Mouse (Mus musculus) forebrain, embryonic 13.5 days (tissue): Measurements from ENCODE around the gene Exoc4. TPM values are rescaled to one million over a fixed set of nuclear protein-coding genes. Genes with fewer than 3 reads are reported as not detected.

Experiments
- ATAC-seq: fragments of 200-750 bp; cut with Nextera tagmentation; 2 replicates; pipeline ENCODE4 v1.8.0; 2017
- H3K27ac ChIP-seq: fragments of 300-500 bp; sonication (generic); 2 replicates; pipeline ENCODE4 v1.5.1; 2015; ENCODE audit warnings: inconsistent platforms, mild to moderate bottlenecking, moderate library complexity
- H3K27me3 ChIP-seq: fragments of 300-500 bp; sonication (generic); 2 replicates; pipeline ENCODE4 v1.6.1; 2015; ENCODE audit warnings: mild to moderate bottlenecking, inconsistent platforms
- H3K36me3 ChIP-seq: fragments of 300-500 bp; sonication (generic); 2 replicates; pipeline ENCODE4 v1.6.1; 2015; ENCODE audit warnings: mild to moderate bottlenecking, inconsistent platforms; ENCODE audit not compliant: poor library complexity, severe bottlenecking
- H3K4me1 ChIP-seq: fragments of 300-500 bp; sonication (generic); 2 replicates; pipeline ENCODE4 v1.6.1; 2015; ENCODE audit warnings: inconsistent platforms
- H3K4me2 ChIP-seq: fragments of 300-500 bp; sonication (generic); 2 replicates; pipeline ENCODE4 v1.6.1; 2015; ENCODE audit warnings: inconsistent platforms, mild to moderate bottlenecking, moderate library complexity
- H3K4me3 ChIP-seq: fragments of 300-500 bp; sonication (generic); 2 replicates; pipeline ENCODE4 v1.5.1; 2015; ENCODE audit warnings: mild to moderate bottlenecking, inconsistent platforms
- H3K9ac ChIP-seq: fragments of 300-500 bp; sonication (generic); 2 replicates; pipeline ENCODE4 v1.6.1; 2015; ENCODE audit warnings: mild to moderate bottlenecking, inconsistent platforms
- H3K9me3 ChIP-seq: fragments of 300-500 bp; sonication (generic); replicated peaks from 2 replicates; pipeline ENCODE4 v1.6.1; 2016; ENCODE audit warnings: inconsistent platforms
- WGBS: fragments of 180-500 bp; shearing (Covaris S2); methylation state at CpG from one replicate; pipeline ENCODE4 v1.1.7; 2015; 5-methylcytosine and 5-hydroxymethylcytosine counted together
- polyA plus RNA-seq: library from polyadenylated mRNA; unstranded; fragments of >200 nt; fragmentation: Nextera tagmentation; extraction: Ambion mirVana; gene quantifications from 2 replicates; pipeline ENCODE4 v1.2.1, GENCODE M21; 2015

The Exoc4 gene
- 56.6 and 57.7 TPM in 2 replicates for polyA plus RNA-seq

- no peaks in the 10 kb centered on the region for H3K9me3 ChIP-seq
- peak within 1 kb of the TSS; percentile 97 for H3K4me3 ChIP-seq
- no peaks in the 10 kb centered on the region for H3K36me3 ChIP-seq
- peak within 1 kb of the TSS; percentile 91 for H3K9ac ChIP-seq
- H3K4me1 ChIP-seq, result peaks cover 33% of the 10 kb centered on the region
- peak within 1 kb of the TSS; percentile 53 for H3K27ac ChIP-seq
- H3K4me2 ChIP-seq, result peak within 1 kb of the TSS; percentile 81
- ATAC-seq, result peak; percentile 100
- WGBS, result 2% methylated on average over 32 of the region's 34 CpGs
- H3K27me3 ChIP-seq, result no peaks in the 10 kb centered on the region
Observed at GRCm38 (mm10) chr6:33248894-33249758, at the start of gene Exoc4. TSS of gene Exoc4 (plus strand) at chr6:33249085.

GRCm38 (mm10) chr6:33218780-33219179, 30.1 kb upstream of the Exoc4 start:
- Histone ChIP-seq H3K9me3 (no peaks in the 10 kb centered on the region; the same call in 1 of the 2 replicates), H3K4me2 (no peak overlapping the region), H3K27ac (no peak overlapping the region), H3K36me3 (no peaks in the 10 kb centered on the region), H3K4me1 (no peaks in the 10 kb centered on the region), H3K27me3 (no peaks in the 10 kb centered on the region), H3K4me3 (no peak overlapping the region), H3K9ac (no peak overlapping the region)
- ATAC-seq, result no peak
- WGBS, result 59% methylated on average over 3 of the region's 3 CpGs

- Histone ChIP-seq H3K36me3 (no peaks in the 10 kb centered on the region), H3K9me3 (no peaks in the 10 kb centered on the region), H3K9ac (no peak overlapping the region), H3K27me3 (no peaks in the 10 kb centered on the region), H3K4me2 (no peak overlapping the region), H3K4me1 (no peaks in the 10 kb centered on the region), H3K27ac (no peak overlapping the region), H3K4me3 (no peak overlapping the region)
- 74% methylated on average over 1 of the region's 1 CpGs for WGBS
- no peak for ATAC-seq
Observed at GRCm38 (mm10) chr6:33226700-33227099, 22.2 kb upstream of the Exoc4 start.

DNA sequence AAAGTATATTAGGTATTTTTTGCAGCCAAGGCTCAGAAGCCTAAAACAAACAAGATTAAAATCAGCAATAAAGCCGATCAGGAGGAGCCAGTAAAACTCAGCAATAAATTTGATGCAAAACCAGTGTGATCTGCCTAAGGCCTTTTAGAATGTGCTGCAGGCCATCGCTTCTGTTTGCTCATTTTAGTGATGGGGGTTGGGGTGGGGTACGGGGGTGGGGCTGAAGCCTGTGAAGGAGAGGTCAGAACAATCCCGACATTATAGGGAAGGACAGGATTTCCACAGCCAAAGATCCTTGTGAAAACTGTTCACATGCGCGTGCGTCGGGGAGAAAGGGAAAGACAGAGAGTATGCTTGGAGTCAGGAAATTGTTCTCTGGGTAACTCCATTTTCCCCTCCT, 21.5 kb upstream of the Exoc4 start:
- H3K4me1 ChIP-seq, result no peaks in the 10 kb centered on the region
- no peaks in the 10 kb centered on the region for H3K27me3 ChIP-seq
- no peak for ATAC-seq
- no peak overlapping the region for H3K9ac ChIP-seq
- 57% methylated on average over 8 of the region's 8 CpGs for WGBS
- H3K4me2 ChIP-seq, result no peak overlapping the region
- H3K27ac ChIP-seq, result no peak overlapping the region
- H3K9me3 ChIP-seq, result no peaks in the 10 kb centered on the region
- H3K4me3 ChIP-seq, result no peak overlapping the region
- no peaks in the 10 kb centered on the region for H3K36me3 ChIP-seq

DNA sequence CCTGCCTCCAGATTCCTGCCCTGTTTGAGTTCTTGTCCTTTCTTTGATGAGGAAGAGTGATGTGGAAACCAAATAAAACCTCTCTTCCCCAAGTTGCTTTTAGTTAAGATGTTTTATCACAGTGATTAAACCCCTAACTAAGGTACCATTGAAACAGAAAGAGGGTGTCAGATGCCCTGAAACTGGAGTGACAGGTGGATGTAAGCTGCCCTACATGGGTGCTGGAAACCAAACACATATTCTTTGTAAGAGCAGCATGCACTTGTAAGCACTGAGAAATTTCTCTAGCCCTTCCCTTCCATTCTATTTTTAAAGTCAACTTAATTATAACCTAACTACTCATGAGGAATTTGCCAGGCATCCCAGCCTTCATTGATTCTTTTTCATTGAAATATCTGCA, 7.6 kb upstream of the Exoc4 start:
- H3K9ac ChIP-seq, result no peak overlapping the region
- H3K4me1 ChIP-seq, result no peaks in the 10 kb centered on the region
- no peaks in the 10 kb centered on the region for H3K36me3 ChIP-seq
- no peak overlapping the region for H3K4me3 ChIP-seq
- H3K9me3 ChIP-seq, result no peaks in the 10 kb centered on the region
- no peak overlapping the region for H3K27ac ChIP-seq
- ATAC-seq, result no peak
- no peak overlapping the region for H3K4me2 ChIP-seq
- H3K27me3 ChIP-seq, result no peaks in the 10 kb centered on the region

DNA sequence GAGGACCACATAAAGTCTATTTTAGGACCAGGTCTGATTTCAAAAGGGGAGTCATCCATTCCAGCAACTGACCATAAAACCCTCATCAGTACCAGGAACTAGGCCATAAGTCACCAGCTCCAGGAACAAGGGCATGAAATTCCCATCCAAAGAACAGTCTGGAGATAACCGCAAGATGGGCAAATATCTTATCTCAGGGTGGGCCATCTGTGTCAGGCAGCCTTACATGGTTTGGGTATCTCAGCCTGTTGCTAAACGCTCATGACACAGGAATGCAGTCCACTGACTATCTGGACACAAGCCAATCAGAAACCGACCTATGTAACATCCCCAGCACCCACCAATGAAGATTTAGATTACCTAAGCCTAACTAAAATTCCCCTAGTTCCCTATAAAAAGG, 4.3 kb upstream of the Exoc4 start:
- Histone ChIP-seq H3K4me3 (no peak overlapping the region), H3K4me2 (no peak overlapping the region), H3K9ac (no peak overlapping the region), H3K4me1 (no peaks in the 10 kb centered on the region), H3K27ac (no peak overlapping the region), H3K36me3 (no peaks in the 10 kb centered on the region), H3K9me3 (no peaks in the 10 kb centered on the region), H3K27me3 (no peaks in the 10 kb centered on the region)
- WGBS, result 92% methylated on average over 3 of the region's 3 CpGs
- no peak for ATAC-seq

GRCm38 (mm10) chr6:33247146-33247545, 1.7 kb upstream of the Exoc4 start:
- no peaks in the 10 kb centered on the region for H3K9me3 ChIP-seq
- H3K4me2 ChIP-seq, result no peak overlapping the region
- no peaks in the 10 kb centered on the region for H3K27me3 ChIP-seq
- no peak overlapping the region for H3K4me3 ChIP-seq
- H3K4me1 ChIP-seq, result peaks cover 23% of the 10 kb centered on the region
- no peak for ATAC-seq
- WGBS, result 77% methylated on average over 5 of the region's 5 CpGs
- no peak overlapping the region for H3K9ac ChIP-seq
- H3K27ac ChIP-seq, result no peak overlapping the region
- H3K36me3 ChIP-seq, result no peaks in the 10 kb centered on the region

GRCm38 (mm10) chr6:33247576-33248355, 1.1 kb upstream of the Exoc4 start:
- WGBS, result 89% methylated on average over 23 of the region's 23 CpGs
- peaks cover 25% of the 10 kb centered on the region for H3K4me1 ChIP-seq
- ATAC-seq, result no peak

DNA sequence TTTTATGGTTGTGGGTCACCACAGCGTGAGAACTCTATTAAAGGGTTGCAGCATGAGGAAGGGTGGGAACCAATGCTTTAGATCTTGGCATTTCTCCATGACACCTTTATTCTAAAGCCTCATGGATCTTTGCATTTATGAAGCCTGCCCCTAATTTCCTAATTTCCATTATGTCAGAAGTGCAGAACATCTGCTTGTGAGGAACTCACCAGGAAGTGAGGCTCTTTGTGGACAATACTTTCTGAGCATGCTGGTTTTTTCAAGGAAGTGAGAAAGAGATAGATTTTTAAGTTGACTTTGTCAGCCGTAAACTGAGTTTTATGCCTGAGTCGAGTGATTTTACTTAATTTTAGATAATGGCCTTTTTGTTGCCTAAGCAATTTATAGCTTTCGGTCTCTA, 7.8 kb downstream of the Exoc4 start:
- Histone ChIP-seq H3K9ac (no peak overlapping the region), H3K36me3 (no peaks in the 10 kb centered on the region), H3K4me2 (no peak overlapping the region; the same call in 1 of the 2 replicates), H3K27ac (0 out of 2 replicates have a peak overlapping the region, but pooled peaks have one; percentile 3), H3K27me3 (no peaks in the 10 kb centered on the region), H3K4me3 (no peak overlapping the region), H3K9me3 (no peaks in the 10 kb centered on the region), H3K4me1 (peaks cover 29% of the 10 kb centered on the region)
- 42% methylated on average over 4 of the region's 4 CpGs for WGBS
- ATAC-seq, result no peak

More at GRCm38 (mm10) chr6:33247576-33248355, 1.1 kb upstream of the Exoc4 start:
- Histone ChIP-seq H3K27ac (no peak overlapping the region), H3K9ac (no peak overlapping the region), H3K27me3 (no peaks in the 10 kb centered on the region), H3K4me2 (no peak overlapping the region), H3K36me3 (no peaks in the 10 kb centered on the region), H3K4me3 (no peak overlapping the region), H3K9me3 (no peaks in the 10 kb centered on the region)

GRCm38 (mm10) chr6:33257076-33257789, 8.3 kb downstream of the Exoc4 start:
- Histone ChIP-seq H3K9ac (no peak overlapping the region), H3K4me1 (peaks cover 25% of the 10 kb centered on the region), H3K27ac (0 out of 2 replicates have a peak overlapping the region, but pooled peaks have one; percentile 3), H3K4me2 (no peak overlapping the region; the same call in 1 of the 2 replicates), H3K36me3 (no peaks in the 10 kb centered on the region), H3K9me3 (no peaks in the 10 kb centered on the region), H3K27me3 (no peaks in the 10 kb centered on the region), H3K4me3 (no peak overlapping the region)
- ATAC-seq, result no peak
- 37% methylated on average over 5 of the region's 5 CpGs for WGBS

DNA sequence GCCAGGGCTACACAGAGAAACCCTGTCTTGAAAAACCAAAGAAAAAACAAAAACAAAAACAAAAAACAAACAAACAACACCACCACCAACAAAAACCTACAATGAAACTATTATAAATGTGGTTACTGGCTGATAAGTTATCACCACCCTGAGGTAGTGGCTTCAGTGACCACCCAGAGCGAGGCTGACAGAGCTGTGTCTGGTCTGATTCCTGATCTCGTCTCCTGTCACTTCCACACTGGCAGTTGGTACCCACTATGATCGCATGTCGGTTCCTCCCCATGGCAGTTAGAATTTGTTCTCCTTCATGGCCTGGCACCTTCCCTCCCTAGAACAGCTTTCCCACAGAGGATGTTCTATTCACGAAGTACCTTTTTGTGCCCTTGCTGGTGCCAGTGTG, 11.0 kb downstream of the Exoc4 start:
- Histone ChIP-seq H3K4me1 (peaks cover 26% of the 10 kb centered on the region), H3K27me3 (no peaks in the 10 kb centered on the region), H3K27ac (no peak overlapping the region), H3K9ac (no peak overlapping the region), H3K4me3 (no peak overlapping the region), H3K36me3 (no peaks in the 10 kb centered on the region), H3K9me3 (no peaks in the 10 kb centered on the region), H3K4me2 (no peak overlapping the region)
- no peak for ATAC-seq
- WGBS, result 91% methylated on average over 5 of the region's 5 CpGs

GRCm38 (mm10) chr6:33261606-33262005, 12.7 kb downstream of the Exoc4 start:
- H3K4me1 ChIP-seq, result peaks cover 22% of the 10 kb centered on the region
- no peaks in the 10 kb centered on the region for H3K9me3 ChIP-seq
- 90% methylated on average over 3 of the region's 3 CpGs for WGBS
- H3K4me3 ChIP-seq, result no peak overlapping the region
- H3K27me3 ChIP-seq, result no peaks in the 10 kb centered on the region
- H3K9ac ChIP-seq, result no peak overlapping the region
- peaks cover 3% of the 10 kb centered on the region for H3K36me3 ChIP-seq
- ATAC-seq, result no peak
- no peak overlapping the region for H3K4me2 ChIP-seq
- no peak overlapping the region for H3K27ac ChIP-seq
